Mouse (Mus musculus) liver, embryonic 14.5 days (tissue): ENCODE data around the gene Ccng1. TPM values are rescaled to one million over a fixed set of nuclear protein-coding genes. Genes with fewer than 3 reads are reported as not detected.

Experiments
- ATAC-seq: fragments of 200-750 bp; cut with Nextera tagmentation; 2 replicates; pipeline ENCODE4 v1.8.0; 2017; ENCODE audit warnings: moderate number of reproducible peaks, mild to moderate bottlenecking, moderate library complexity; ENCODE audit not compliant: insufficient read depth
- DNase-seq, 3 experiments: peaks; one replicate each; pipeline ENCODE4 v3.0.0-alpha.2; 2012 to 2013; ENCODE audit warnings: low read depth in 3 of 3, low spot score in 3 of 3
- H3K27ac ChIP-seq: fragments of 300-500 bp; sonication (generic); 2 replicates; pipeline ENCODE4 v1.5.1; 2014; ENCODE audit warnings: moderate library complexity, mild to moderate bottlenecking, control low read depth, inconsistent platforms
- H3K27me3 ChIP-seq: fragments of 300-500 bp; sonication (generic); 2 replicates; pipeline ENCODE4 v1.6.1; 2014; ENCODE audit warnings: mild to moderate bottlenecking, low read length, moderate library complexity; ENCODE audit not compliant: control insufficient read depth, insufficient read depth
- H3K36me3 ChIP-seq: fragments of 300-500 bp; sonication (generic); replicated peaks from 2 replicates; pipeline ENCODE4 v1.6.1; 2014; ENCODE audit warnings: low read depth; ENCODE audit not compliant: control insufficient read depth, insufficient read depth
- H3K4me1 ChIP-seq, 2 experiments: fragments of 200-500 bp in 1 of 2; fragments of 300-500 bp in 1 of 2; sonication (generic) in 1 of 2; replicated peaks; 2 replicates each; pipeline ENCODE4 v1.6.1; 2012 to 2014; ENCODE audit warnings: antibody characterized with exemption in 1 of 2, inconsistent platforms in 1 of 2, low read length in 1 of 2; ENCODE audit not compliant: control insufficient read depth in 2 of 2, insufficient read depth in 2 of 2
- H3K4me2 ChIP-seq: fragments of 300-500 bp; sonication (generic); 2 replicates; pipeline ENCODE4 v1.6.1; 2014; ENCODE audit warnings: low read depth, mild to moderate bottlenecking, control low read depth, moderate library complexity
- H3K4me3 ChIP-seq, 2 experiments: fragments of 200-500 bp in 1 of 2; fragments of 300-500 bp in 1 of 2; sonication (generic) in 1 of 2; 2 replicates each; pipeline ENCODE4 v1.5.1; 2012 to 2014; ENCODE audit warnings: low read depth in 2 of 2, low read length in 2 of 2, mild to moderate bottlenecking in 2 of 2, control low read depth in 1 of 2, inconsistent platforms in 1 of 2, moderate library complexity in 1 of 2; ENCODE audit not compliant: insufficient read depth in 1 of 2
- H3K9ac ChIP-seq: fragments of 300-500 bp; sonication (generic); replicated peaks from 2 replicates; pipeline ENCODE4 v1.6.1; 2014; ENCODE audit warnings: mild to moderate bottlenecking, control low read depth, moderate library complexity
- H3K9me3 ChIP-seq: fragments of 300-500 bp; sonication (generic); 2 replicates; pipeline ENCODE4 v1.6.1; 2016; ENCODE audit warnings: low read length, mixed read lengths; ENCODE audit not compliant: control insufficient read depth
- CTCF ChIP-seq: IDR thresholded peaks from 2 replicates; pipeline ENCODE4 v1.5.1; 2016; ENCODE audit warnings: antibody characterized with exemption, low read depth, control low read depth
- EP300 ChIP-seq: IDR thresholded peaks from 2 replicates; pipeline ENCODE4 v1.6.1; 2016; ENCODE audit warnings: antibody characterized with exemption, low read depth
- WGBS: fragments of 180-500 bp; shearing (Covaris S2); extraction: QIAGEN DNeasy Blood & Tissue Kit; methylation state at CpG from one replicate; pipeline ENCODE4 v1.1.7; 2014; ENCODE audit not compliant: insufficient replicate concordance; 5-methylcytosine and 5-hydroxymethylcytosine counted together
- polyA plus RNA-seq, 2 experiments: library from polyadenylated mRNA; depleted of rRNA in 1 of 2; stranded (reverse) in 1 of 2; unstranded in 1 of 2; fragments of >200 nt; fragmentation: Nextera tagmentation in 1 of 2; extraction: Ambion mirVana in 1 of 2; gene quantifications; 2 replicates each; pipeline versions ENCODE4 v1.2.1 to v1.2.3; 2012 to 2014

The Ccng1 gene
- polyA plus RNA-seq (2012; rRNA removed) (4.3 and 6.7 TPM in 2 replicates), polyA plus RNA-seq (2014; fragmentation: Nextera tagmentation; extraction: Ambion mirVana) (20.4 and 22.2 TPM in 2 replicates)

- TF ChIP-seq CTCF (no peak), EP300 (no peak)
- under 1% methylated on average over 25 of the region's 25 CpGs for WGBS
These were observed at the start of gene Ccng1 for GRCm38 (mm10) chr11:40755109-40755627. TSS of gene Ccng1 (minus strand) at chr11:40755311.

GRCm38 (mm10) chr11:40790307-40790706 lies 35.2 kb upstream of the Ccng1 start:
- WGBS: 46% methylated on average over 5 of the region's 5 CpGs
- H3K27me3 ChIP-seq: no peaks in the 10 kb centered on the region
- no peak overlapping the region for H3K4me3 ChIP-seq
- no peak overlapping the region for H3K9ac ChIP-seq
- DNase-seq: no peak
- H3K9me3 ChIP-seq: no peaks in the 10 kb centered on the region
- no peak overlapping the region for H3K4me2 ChIP-seq
- TF ChIP-seq EP300 (no peak), CTCF (no peak)
- no peaks in the 10 kb centered on the region for H3K4me1 ChIP-seq
- H3K36me3 ChIP-seq: no peaks in the 10 kb centered on the region
- no peak for ATAC-seq
- no peak overlapping the region for H3K27ac ChIP-seq

More at GRCm38 (mm10) chr11:40755109-40755627, at the start of gene Ccng1:
- DNase-seq: peak; percentile 93 to 95 (median 94)
- peak within 1 kb of the TSS; percentile 91 for H3K9ac ChIP-seq
- no peaks in the 10 kb centered on the region for H3K36me3 ChIP-seq
- peaks cover 4 to 5% of the 10 kb centered on the region in 2 experiments for H3K4me1 ChIP-seq
- H3K4me2 ChIP-seq: peak within 1 kb of the TSS; percentile 87
- H3K9me3 ChIP-seq: no peaks in the 10 kb centered on the region
- peak within 1 kb of the TSS; percentile 55 for H3K27ac ChIP-seq
- peak; percentile 99 for ATAC-seq
- peak within 1 kb of the TSS; percentile 85 to 95 for H3K4me3 ChIP-seq
- H3K27me3 ChIP-seq: no peaks in the 10 kb centered on the region

- TF ChIP-seq CTCF (no peak), EP300 (no peak)
- H3K27me3 ChIP-seq: no peaks in the 10 kb centered on the region
- ATAC-seq (no peak), DNase-seq (no peak)
- no peak overlapping the region for H3K4me2 ChIP-seq
- no peaks in the 10 kb centered on the region for H3K9me3 ChIP-seq
- H3K36me3 ChIP-seq: no peaks in the 10 kb centered on the region
- H3K4me3 ChIP-seq: no peak overlapping the region
- H3K4me1 ChIP-seq: no peaks in the 10 kb centered on the region
- WGBS: 47% methylated on average over 4 of the region's 4 CpGs
- H3K9ac ChIP-seq: no peak overlapping the region
- H3K27ac ChIP-seq: no peak overlapping the region
These were observed 34.6 kb upstream of the Ccng1 start for GRCm38 (mm10) chr11:40789701-40790100.

GRCm38 (mm10) chr11:40786900-40787299 lies 31.8 kb upstream of the Ccng1 start:
- Histone ChIP-seq H3K4me2 (no peak overlapping the region), H3K9ac (no peak overlapping the region), H3K4me1 (no peaks in the 10 kb centered on the region), H3K4me3 (no peak overlapping the region), H3K27me3 (no peaks in the 10 kb centered on the region), H3K9me3 (no peaks in the 10 kb centered on the region), H3K27ac (no peak overlapping the region), H3K36me3 (no peaks in the 10 kb centered on the region)
- DNase-seq (no peak), ATAC-seq (no peak)
- WGBS: 69% methylated on average over 2 of the region's 2 CpGs
- TF ChIP-seq EP300: no peak
- no peak for TF ChIP-seq CTCF

GRCm38 (mm10) chr11:40784326-40784725 lies 29.2 kb upstream of the Ccng1 start:
- Histone ChIP-seq H3K9me3 (no peaks in the 10 kb centered on the region), H3K4me1 (no peaks in the 10 kb centered on the region), H3K36me3 (no peaks in the 10 kb centered on the region), H3K9ac (no peak overlapping the region), H3K27me3 (no peaks in the 10 kb centered on the region), H3K4me2 (no peak overlapping the region), H3K27ac (no peak overlapping the region), H3K4me3 (no peak overlapping the region)
- 53% methylated on average over 8 of the region's 8 CpGs for WGBS
- ATAC-seq (no peak), DNase-seq (no peak)
- TF ChIP-seq CTCF: no peak
